Mouse (Mus musculus) midbrain, embryonic 11.5 days (tissue): ENCODE measurements around the gene Mdm2. TPM values are rescaled to one million over a fixed set of nuclear protein-coding genes. Genes with fewer than 3 reads are reported as not detected.
"Not testable (repeated sequence)": the region's sequence is repeated elsewhere in the genome, so short reads cannot be mapped to it uniquely, and the experiment has no call there.

ENCODE experiments used
- ATAC-seq: fragments of 200-750 bp; cut with Nextera tagmentation; 2 replicates; pipeline ENCODE4 v1.8.0; 2017; ENCODE audit warnings: moderate TSS enrichment, moderate library complexity; ENCODE audit not compliant: low FRiP score
- DNase-seq: peaks from one replicate; pipeline ENCODE4 v3.0.0; 2015; ENCODE audit warnings: low spot score; ENCODE audit errors: missing footprints
- H3K27ac ChIP-seq: fragments of 300-500 bp; sonication (generic); 2 replicates; pipeline ENCODE4 v1.5.1; 2014; ENCODE audit warnings: low read depth, low read length
- H3K27me3 ChIP-seq: fragments of 300-500 bp; sonication (generic); 2 replicates; pipeline ENCODE4 v1.6.1; 2014; ENCODE audit warnings: mild to moderate bottlenecking, low read length, moderate library complexity, mixed read lengths; ENCODE audit not compliant: control insufficient read depth, insufficient read depth
- H3K36me3 ChIP-seq: fragments of 300-500 bp; sonication (generic); 2 replicates; pipeline ENCODE4 v1.6.1; 2014; ENCODE audit warnings: mild to moderate bottlenecking, low read length, moderate library complexity, mixed read lengths; ENCODE audit not compliant: control insufficient read depth, insufficient read depth
- H3K4me1 ChIP-seq: fragments of 300-500 bp; sonication (generic); 2 replicates; pipeline ENCODE4 v1.6.1; 2014; ENCODE audit warnings: low read length; ENCODE audit not compliant: control insufficient read depth, insufficient read depth
- H3K4me2 ChIP-seq: fragments of 300-500 bp; sonication (generic); 2 replicates; pipeline ENCODE4 v1.6.1; 2014; ENCODE audit warnings: mild to moderate bottlenecking, moderate library complexity
- H3K4me3 ChIP-seq: fragments of 300-500 bp; sonication (generic); 2 replicates; pipeline ENCODE4 v1.5.1; 2014; ENCODE audit warnings: low read depth, low read length
- H3K9ac ChIP-seq: fragments of 300-500 bp; sonication (generic); 2 replicates; pipeline ENCODE4 v1.6.1; 2014; ENCODE audit warnings: low read length
- H3K9me3 ChIP-seq: fragments of 300-500 bp; sonication (generic); 2 replicates; pipeline ENCODE4 v1.6.1; 2016; ENCODE audit warnings: low read length; ENCODE audit not compliant: control insufficient read depth
- WGBS: fragments of 180-500 bp; shearing (Covaris S2); extraction: QIAGEN DNeasy Blood & Tissue Kit; methylation state at CpG from one replicate; pipeline ENCODE4 v1.1.7; 2014; 5-methylcytosine and 5-hydroxymethylcytosine counted together
- polyA plus RNA-seq: library from polyadenylated mRNA; unstranded; fragments of >200 nt; fragmentation: Nextera tagmentation; extraction: Ambion mirVana; gene quantifications from 2 replicates; pipeline ENCODE4 v1.2.1, GENCODE M21; 2014

Mdm2 gene
- polyA plus RNA-seq, 1 experiment from 2014 or later, result 67.5 TPM

DNA sequence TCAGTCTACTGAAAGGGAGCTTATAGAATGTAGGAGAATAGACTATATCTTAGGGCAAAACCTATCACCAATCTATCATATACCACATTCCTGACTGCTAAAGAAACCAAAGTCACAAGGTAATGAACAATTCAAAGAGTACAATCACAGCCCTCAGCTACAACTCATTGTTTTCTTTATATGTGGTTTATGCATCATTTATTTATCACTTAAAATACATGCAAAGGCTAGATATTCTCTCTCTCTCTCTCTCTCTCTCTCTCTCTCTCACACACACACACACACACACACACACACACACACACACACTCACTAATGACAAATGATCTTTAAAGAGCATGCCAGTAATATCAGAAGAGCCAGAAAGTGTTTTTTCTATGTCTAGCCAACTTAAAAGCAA lies 4.8 kb downstream of the Mdm2 start:
- peaks cover 19% of the 10 kb centered on the region for H3K36me3 ChIP-seq
- no peak overlapping the region for H3K4me3 ChIP-seq
- H3K4me1 ChIP-seq, result peaks cover 10% of the 10 kb centered on the region; the same call in 1 of the 2 replicates
- no peaks in the 10 kb centered on the region for H3K27me3 ChIP-seq
- ATAC-seq (no peak), DNase-seq (no peak)
- H3K4me2 ChIP-seq, result no peak overlapping the region
- H3K9me3 ChIP-seq, result no peaks in the 10 kb centered on the region
- no peak overlapping the region for H3K27ac ChIP-seq
- no peak overlapping the region for H3K9ac ChIP-seq

GRCm38 (mm10) chr10:117704964-117705335 lies 5.6 kb downstream of the Mdm2 start:
- no peaks in the 10 kb centered on the region for H3K9me3 ChIP-seq
- no peaks in the 10 kb centered on the region for H3K27me3 ChIP-seq
- H3K27ac ChIP-seq, result no peak overlapping the region
- 97% methylated on average over 6 of the region's 6 CpGs for WGBS
- H3K4me3 ChIP-seq, result no peak overlapping the region
- no peak for DNase-seq
- peaks cover 10% of the 10 kb centered on the region; the same call in 1 of the 2 replicates for H3K4me1 ChIP-seq
- no peak overlapping the region for H3K9ac ChIP-seq
- peaks cover 22% of the 10 kb centered on the region for H3K36me3 ChIP-seq
- ATAC-seq, result no peak
- H3K4me2 ChIP-seq, result no peak overlapping the region

- not testable (repeated sequence) for H3K4me2 ChIP-seq, H3K9ac ChIP-seq, DNase-seq, H3K4me3 ChIP-seq, H3K9me3 ChIP-seq, H3K4me1 ChIP-seq, ATAC-seq, H3K27ac ChIP-seq, H3K27me3 ChIP-seq
- 96% methylated on average over 6 of the region's 6 CpGs for WGBS
- peaks cover 22% of the 10 kb centered on the region for H3K36me3 ChIP-seq
Measured at GRCm38 (mm10) chr10:117704314-117704963, 6.1 kb downstream of the Mdm2 start.

DNA sequence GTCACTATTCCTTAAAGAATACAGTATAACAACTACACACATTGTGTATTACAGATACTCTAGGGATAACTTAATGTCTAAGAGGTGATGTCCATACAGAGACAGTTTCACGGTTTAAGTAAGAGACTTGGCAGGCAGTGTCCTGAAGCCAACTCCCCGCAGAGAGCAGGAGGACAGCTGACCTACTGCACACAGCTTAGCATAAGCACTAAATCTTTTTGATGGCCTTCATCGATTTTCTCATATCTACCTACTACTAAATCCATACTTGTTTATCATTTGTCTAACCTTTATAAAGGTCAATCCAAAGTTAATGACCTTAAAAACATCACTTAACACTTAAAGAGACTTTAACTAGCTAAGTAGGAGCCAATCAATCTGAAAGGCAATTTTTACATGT lies 7.1 kb downstream of the Mdm2 start:
- H3K9me3 ChIP-seq, result no peaks in the 10 kb centered on the region
- no peaks in the 10 kb centered on the region for H3K4me1 ChIP-seq
- no peak overlapping the region for H3K4me2 ChIP-seq
- H3K36me3 ChIP-seq, result peaks cover 22% of the 10 kb centered on the region
- ATAC-seq (no peak), DNase-seq (no peak)
- H3K27ac ChIP-seq, result no peak overlapping the region
- H3K9ac ChIP-seq, result no peak overlapping the region
- H3K27me3 ChIP-seq, result no peaks in the 10 kb centered on the region
- H3K4me3 ChIP-seq, result no peak overlapping the region
- 93% methylated on average over 3 of the region's 3 CpGs for WGBS

GRCm38 (mm10) chr10:117702024-117702833 lies 8.3 kb downstream of the Mdm2 start:
- Histone ChIP-seq H3K4me1 (no peaks in the 10 kb centered on the region), H3K9me3 (no peaks in the 10 kb centered on the region), H3K9ac (no peak overlapping the region), H3K27ac (no peak overlapping the region), H3K4me3 (no peak overlapping the region), H3K27me3 (no peaks in the 10 kb centered on the region), H3K36me3 (peaks cover 27% of the 10 kb centered on the region), H3K4me2 (no peak overlapping the region)
- DNase-seq (no peak), ATAC-seq (no peak)
- WGBS, result 97% methylated on average over 6 of the region's 6 CpGs

DNA sequence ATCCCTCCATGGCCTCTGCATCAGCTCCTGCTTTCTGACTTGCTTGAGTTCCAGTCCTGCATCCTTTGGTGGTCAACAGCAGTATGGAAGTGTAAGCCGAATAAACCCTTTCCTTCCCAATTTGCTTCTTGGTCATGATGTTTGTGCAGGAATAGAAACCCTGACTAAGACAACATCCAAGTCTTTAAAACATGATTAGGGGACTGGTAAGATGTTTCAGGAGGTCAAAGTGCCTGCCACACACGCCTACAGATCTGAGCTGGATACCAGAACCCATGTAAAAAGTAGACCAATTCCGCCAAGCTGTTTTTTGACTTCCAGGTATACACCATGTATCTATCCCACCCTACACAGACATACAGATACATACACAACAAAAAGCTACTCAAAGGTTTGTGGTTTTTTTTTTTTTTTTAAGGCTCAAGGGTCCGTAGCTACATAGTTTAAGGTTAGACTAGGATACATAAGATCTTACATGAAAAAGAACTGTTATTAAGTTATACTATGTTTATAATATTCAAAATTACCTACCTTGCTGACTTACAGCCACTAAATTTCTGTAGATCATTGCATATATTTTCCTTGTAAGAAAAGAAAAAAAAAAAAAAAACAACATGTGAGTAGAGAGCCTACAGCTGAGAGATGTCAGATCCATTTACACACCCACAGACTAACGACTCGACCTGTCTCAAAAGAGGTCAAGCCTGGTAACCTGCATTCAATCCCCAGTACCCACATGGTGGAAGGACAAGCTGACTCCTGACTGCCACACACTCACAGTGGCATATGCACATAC lies 9.3 kb downstream of the Mdm2 start:
- WGBS, result 92% methylated on average over 6 of the region's 6 CpGs
- no peak overlapping the region for H3K9ac ChIP-seq
- H3K4me1 ChIP-seq, result no peaks in the 10 kb centered on the region
- H3K27ac ChIP-seq, result no peak overlapping the region
- ATAC-seq (no peak), DNase-seq (no peak)
- no peak overlapping the region for H3K4me3 ChIP-seq
- H3K27me3 ChIP-seq, result no peaks in the 10 kb centered on the region
- no peaks in the 10 kb centered on the region for H3K9me3 ChIP-seq
- H3K36me3 ChIP-seq, result peaks cover 31% of the 10 kb centered on the region
- no peak overlapping the region for H3K4me2 ChIP-seq

GRCm38 (mm10) chr10:117700450-117700849 lies 10.1 kb downstream of the Mdm2 start:
- ATAC-seq (no peak), DNase-seq (no peak)
- Histone ChIP-seq H3K36me3 (peaks cover 31% of the 10 kb centered on the region), H3K27me3 (no peaks in the 10 kb centered on the region), H3K4me1 (no peaks in the 10 kb centered on the region), H3K27ac (no peak overlapping the region), H3K4me3 (no peak overlapping the region), H3K9me3 (no peaks in the 10 kb centered on the region), H3K4me2 (no peak overlapping the region), H3K9ac (no peak overlapping the region)
- 90% methylated on average over 1 of the region's 1 CpGs for WGBS

DNA sequence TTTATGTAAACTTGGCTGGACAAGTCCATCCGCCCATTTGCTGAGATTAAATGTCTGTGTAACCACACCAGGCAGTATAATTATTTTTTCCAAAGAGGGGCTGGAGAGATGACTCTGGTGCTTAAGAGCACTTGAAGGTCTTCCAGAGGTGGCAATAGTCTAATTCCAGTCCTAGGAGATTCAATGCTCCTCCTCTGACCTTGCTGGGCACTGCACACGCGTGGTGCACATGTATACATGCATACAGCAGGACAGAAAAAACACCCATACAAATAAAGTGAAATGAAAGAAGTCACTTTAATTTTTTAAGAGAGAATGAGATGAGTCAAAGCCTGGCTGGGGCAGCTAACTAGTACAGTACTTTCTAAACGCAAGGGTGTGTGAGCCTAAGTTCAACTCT lies 10.6 kb downstream of the Mdm2 start:
- DNase-seq, result no peak
- no peak overlapping the region for H3K4me3 ChIP-seq
- no peaks in the 10 kb centered on the region for H3K4me1 ChIP-seq
- H3K9me3 ChIP-seq, result no peaks in the 10 kb centered on the region
- no peak overlapping the region for H3K9ac ChIP-seq
- H3K36me3 ChIP-seq, result peaks cover 31% of the 10 kb centered on the region
- no peak overlapping the region for H3K27ac ChIP-seq
- H3K27me3 ChIP-seq, result no peaks in the 10 kb centered on the region
- WGBS, result 95% methylated on average over 4 of the region's 4 CpGs
- no peak overlapping the region for H3K4me2 ChIP-seq
- ATAC-seq, result no peak
